Mouse (Mus musculus): ENCODE measurements around the gene Zfp69.

GRCm38 (mm10) chr4:120930736-120931135 is 20.8 kb downstream of the Zfp69 start:
- TF ChIP-seq POLR2A (IDR thresholded peaks at IDR 0.05; ENCODE audit: insufficient read depth, low read depth, low read length) (no peak), CTCF (IDR thresholded peaks at IDR 0.05; ENCODE audit: insufficient read depth, low read depth, low read length) (no peak)
